Mouse (Mus musculus): ENCODE measurements around the gene Slc3a1.
A peak's percentile ranks its signal among the peaks of the same experiment; 100 is the strongest.

Gene Slc3a1

DNA sequence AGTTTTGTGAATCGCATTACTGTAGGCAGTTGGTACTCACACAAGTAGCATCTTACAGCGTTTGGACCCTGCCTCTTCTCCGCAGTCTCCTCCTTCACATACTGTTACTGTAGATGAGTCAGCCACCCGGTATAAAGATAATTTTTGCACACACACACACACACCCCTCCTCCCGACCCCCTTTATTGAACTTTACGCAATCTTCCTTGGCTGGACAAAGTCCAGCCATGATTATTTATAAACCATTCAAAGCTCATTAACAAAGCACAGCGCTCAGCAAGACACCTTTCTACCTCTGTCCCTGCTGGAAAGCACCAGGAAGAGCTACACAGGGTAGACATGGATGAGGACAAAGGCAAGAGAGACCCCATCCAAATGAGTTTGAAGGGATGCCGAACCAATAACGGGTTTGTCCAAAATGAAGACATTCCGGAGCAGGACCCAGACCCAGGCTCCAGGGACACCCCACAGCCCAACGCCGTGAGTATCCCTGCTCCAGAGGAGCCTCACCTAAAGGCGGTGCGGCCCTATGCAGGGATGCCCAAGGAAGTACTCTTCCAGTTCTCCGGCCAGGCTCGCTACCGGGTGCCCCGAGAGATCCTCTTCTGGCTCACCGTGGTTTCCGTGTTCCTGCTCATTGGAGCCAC lies at the start of gene Slc3a1:
TSS of gene Slc3a1 (plus strand) at position 284 of the 647 bp plus-strand sequence.
- DNase-seq (ENCODE audit: low read depth, low spot score) = no peak

DNA sequence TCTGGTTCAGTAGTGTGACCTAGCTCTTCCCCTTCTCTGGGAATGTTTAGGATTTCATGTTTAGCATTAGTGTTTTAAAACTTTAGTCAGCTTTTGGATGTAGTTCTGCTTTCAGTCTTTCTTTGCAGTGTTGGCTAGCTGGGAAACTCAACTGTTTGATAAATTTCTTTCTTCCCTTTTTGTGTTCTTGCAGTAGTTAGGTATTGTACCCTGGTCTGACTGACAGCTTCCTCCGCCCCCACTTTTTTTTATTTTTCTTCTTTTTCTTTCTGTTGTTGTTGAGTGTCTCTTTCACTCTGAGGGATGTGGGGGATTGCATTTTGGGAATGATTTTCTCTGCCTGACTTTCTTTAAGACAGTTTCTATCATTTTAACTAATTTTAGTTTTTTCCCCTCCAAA lies 46.5 kb upstream of the Slc3a1 start:
- no peak for DNase-seq (ENCODE audit: low read depth, low spot score)

DNA sequence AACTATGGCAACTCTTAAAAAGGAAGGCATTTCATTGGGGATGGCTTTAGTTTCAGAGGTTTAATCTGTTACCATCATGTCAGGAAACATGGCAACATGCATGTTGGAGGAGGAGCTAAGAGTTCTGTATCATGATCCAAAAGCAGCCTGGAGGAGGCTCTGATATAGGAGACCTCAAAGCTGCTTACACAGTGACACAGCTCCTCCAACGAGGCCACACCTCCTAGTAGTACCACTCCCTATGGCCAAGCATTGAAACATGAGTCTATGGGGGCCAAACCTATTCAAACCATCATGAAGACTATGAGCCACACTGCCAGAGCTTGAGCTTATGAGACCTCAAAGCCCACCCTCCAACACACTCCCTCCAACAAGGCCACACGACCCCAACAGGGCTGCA lies 45.4 kb upstream of the Slc3a1 start:
- DNase-seq (ENCODE audit: low read depth, low spot score) = no peak

DNA sequence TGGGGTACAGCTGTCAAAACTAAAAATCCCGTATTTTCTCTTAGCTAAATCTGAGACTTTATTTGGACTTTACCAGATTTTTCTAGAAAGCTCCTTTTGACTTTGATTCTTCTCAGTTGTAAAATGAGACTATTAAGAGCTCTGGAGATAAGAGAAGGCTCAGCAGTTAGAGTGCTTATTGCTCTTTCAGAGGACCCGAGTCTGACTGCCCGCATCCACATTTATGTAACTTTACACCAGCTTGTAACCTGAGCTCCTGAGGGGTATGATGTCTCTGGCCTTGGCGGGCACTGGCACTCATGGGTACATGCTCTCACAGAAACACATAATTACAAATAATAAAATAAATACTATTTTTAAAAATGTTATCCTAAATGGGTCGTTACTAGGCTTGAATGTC lies 41.8 kb upstream of the Slc3a1 start:
- no peak for DNase-seq (ENCODE audit: low read depth, low spot score)

DNA sequence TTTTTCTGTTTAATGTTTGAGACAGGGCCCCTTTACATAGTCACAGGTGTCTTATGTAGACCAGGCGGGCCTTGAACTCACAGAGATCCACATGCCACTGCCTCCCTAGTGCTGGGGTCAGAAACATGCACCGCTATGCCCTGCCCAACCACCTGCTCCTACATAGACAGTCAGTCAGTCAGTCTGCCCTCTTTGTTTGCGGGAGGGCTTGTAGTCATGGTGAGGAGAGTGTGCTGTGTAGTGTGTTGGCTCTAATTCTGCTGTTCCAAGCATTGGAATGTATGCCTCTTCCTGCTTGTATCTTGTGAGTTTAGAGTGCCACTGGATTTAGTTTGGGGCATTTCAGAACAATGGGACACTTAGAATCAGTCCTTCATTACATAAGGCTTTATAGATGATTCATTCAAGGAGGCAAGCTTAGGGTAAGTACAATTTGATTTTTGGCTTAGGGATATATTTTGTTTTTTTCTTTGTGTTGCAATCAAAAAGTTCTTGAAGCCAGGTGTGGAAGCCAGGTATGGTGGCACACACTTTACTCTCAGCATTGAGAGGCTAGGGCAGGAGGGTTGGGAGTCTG lies 40.3 kb upstream of the Slc3a1 start:
- DNase-seq (ENCODE audit: low read depth, low spot score) = peak; percentile 7

DNA sequence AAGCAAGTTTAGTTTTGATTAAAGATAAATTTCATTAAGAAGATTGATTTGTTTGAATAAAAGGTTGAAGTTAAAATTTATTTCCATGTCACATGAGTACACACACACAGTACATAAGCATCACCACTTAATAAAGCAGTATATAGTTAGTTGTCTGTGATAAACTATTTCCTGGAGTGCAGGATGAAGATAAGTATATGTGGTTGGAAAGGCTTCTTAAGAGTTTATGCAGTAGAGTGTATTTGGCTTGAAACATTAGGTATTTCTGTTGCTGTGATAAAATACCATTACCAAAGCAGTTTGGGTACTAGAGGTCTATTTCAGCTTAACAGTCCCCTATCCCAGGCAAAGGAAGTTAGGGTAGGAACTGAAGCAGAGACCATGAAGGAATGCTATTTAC lies 39.7 kb upstream of the Slc3a1 start:
- no peak for DNase-seq (ENCODE audit: low read depth, low spot score)

DNA sequence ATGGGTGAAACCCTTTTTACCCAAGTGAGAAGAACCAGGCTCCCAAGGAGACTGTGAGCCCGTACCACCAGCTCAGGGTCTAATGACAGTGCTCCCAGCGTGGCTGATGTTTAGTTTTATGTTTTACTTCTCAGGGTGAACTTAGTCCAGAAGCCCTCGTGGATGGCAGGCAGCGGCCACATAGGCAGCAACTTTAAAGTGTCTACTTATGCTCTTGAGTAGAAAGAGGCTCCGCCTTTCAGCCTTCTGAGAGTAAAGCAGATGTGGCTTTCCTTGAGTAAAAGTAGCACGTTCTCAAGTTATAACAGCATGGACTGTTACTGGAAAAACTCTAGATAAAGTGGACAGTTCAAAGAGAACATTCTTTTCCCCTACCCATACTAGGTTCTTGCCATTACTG lies 32.3 kb upstream of the Slc3a1 start:
- DNase-seq (ENCODE audit: low read depth, low spot score) = no peak

DNA sequence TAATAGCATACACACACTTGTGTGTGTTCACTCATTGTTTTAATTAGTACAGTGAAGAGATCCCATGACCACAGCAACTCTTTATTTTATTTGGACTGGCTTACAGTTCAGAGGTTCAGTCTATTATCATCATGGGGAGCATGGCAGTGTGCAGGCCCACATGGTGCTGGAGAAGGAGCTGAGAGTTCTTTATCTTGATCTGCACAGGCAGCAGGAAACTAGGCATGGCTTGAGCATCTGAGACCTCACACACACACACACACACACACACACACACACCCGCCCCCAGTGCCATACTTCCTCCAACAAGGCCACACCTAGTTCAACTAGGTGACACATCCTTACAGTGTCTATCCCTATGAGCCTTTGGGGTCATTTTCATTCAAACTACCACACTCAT lies 30.5 kb upstream of the Slc3a1 start:
- DNase-seq (ENCODE audit: low read depth, low spot score) = no peak

DNA sequence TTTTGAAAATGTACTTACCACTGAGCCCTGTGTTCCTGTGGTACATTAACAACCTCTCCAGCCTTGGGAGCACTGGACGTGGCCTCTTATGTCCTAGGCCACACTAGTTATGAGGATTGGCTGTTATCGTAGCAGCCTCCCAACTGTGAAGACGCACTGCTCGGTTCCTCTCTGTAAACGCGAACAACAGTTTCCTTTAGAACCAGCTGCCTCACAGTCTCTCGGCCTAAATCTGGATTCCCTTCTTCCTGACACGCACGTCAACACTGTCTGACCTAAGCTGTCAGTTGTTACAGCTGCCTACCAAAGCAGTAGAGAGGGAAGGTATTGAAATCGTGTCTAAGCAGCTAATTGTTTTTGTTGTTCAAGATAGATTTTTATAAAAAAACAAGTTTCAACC lies 28.5 kb upstream of the Slc3a1 start:
- no peak for DNase-seq (ENCODE audit: low read depth, low spot score)

DNA sequence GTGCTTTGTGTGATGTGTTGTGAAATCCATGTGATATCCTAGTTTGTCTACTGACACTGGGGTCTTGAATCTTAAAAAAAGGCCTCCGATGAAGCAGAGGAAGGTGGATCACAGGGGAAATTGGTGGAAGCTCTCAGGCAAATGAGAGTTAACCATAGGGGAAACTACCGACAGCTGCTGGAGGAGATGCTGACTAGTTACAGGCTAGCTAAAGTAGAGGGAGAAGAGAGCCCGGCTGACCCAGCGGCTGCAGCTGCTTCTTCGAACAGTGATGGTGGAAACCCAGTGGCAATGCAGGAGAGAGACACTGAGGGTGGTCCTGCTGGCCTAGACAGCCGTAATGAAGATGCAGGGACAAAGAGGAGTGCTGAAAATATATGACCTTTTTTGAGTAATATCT lies 14.7 kb upstream of the Slc3a1 start:
- DNase-seq (ENCODE audit: low read depth, low spot score) = no peak

DNA sequence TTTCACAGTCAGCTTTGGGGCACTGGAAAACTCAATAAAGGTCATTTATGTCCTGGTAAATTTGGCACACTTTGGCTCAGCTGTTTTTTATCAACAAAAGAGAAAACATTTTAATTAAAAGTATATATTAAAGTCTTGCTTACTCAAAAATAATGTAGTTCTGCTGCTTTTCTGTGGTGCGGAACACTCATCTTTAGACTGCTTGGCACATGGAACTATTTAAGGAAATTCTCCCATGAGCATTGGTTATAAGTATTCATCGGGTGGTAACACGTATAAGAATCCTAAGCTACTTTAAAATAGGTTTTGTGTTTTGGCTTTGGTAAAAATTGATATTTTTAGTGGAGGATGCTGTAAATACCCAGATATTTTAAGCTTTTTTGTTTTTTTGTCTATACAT lies 13.5 kb upstream of the Slc3a1 start:
- no peak for DNase-seq (ENCODE audit: low read depth, low spot score)

DNA sequence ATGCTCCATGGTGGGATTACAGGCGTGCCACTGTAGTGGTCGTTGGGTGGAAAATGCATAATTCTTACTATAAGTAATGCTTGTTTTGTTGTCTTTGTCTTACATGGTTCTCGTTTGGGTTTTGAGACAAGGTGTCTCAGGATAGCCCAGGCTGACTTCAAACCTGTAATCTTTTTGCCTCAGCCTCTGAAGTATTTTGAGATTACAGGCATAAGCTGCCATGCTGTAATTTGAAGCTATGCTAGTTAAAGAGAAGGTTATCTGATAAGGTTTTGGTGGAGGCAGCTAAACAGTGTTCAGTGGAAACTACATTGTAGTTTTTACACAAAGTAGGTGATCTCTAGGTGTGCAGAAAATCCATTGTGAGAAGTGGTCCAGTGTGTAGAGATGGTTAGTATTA lies 9.8 kb upstream of the Slc3a1 start:
- DNase-seq (ENCODE audit: low read depth, low spot score) = no peak

DNA sequence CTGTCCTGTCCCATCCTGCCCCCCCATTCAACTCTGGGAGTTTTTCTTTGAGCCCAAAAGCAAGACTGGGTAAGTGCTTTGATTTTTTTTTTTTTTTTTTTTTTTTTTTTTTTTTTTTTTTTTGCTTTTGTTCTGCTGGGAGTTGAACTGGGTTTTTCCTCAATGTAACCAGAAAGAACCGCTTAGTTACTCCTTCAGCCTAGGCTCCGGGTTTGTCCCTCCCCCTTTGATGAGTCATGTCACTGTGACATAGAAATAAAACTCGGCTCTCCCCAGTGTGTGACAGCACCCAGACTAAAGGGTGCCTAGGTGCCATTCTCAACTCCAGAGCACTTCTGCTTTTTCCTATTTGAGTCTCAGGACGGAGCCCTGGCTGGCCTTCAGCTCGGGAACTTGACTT lies 9.4 kb upstream of the Slc3a1 start:
- peak; percentile 38 for DNase-seq (ENCODE audit: low read depth, low spot score)

DNA sequence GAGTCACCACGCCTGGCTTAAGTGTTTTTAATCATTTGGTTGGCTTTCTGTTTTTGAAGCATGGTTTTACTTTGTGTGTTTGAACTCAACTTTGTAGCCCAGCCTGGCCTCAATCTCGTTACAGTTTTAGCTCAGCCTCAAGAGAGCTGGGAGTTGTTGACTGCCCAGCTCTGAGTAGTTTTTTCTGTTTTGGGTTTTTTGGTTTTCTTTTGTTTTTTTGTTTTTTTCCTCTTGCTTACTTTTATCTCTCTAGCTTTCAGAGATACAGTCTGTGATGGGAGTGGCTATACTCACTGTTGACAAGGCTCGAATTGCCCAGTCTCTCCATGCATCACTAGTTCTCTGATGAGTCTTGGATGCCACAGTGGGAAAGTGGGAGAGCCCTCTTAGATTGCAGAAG lies 7.8 kb upstream of the Slc3a1 start:
- DNase-seq (ENCODE audit: low read depth, low spot score) = no peak

DNA sequence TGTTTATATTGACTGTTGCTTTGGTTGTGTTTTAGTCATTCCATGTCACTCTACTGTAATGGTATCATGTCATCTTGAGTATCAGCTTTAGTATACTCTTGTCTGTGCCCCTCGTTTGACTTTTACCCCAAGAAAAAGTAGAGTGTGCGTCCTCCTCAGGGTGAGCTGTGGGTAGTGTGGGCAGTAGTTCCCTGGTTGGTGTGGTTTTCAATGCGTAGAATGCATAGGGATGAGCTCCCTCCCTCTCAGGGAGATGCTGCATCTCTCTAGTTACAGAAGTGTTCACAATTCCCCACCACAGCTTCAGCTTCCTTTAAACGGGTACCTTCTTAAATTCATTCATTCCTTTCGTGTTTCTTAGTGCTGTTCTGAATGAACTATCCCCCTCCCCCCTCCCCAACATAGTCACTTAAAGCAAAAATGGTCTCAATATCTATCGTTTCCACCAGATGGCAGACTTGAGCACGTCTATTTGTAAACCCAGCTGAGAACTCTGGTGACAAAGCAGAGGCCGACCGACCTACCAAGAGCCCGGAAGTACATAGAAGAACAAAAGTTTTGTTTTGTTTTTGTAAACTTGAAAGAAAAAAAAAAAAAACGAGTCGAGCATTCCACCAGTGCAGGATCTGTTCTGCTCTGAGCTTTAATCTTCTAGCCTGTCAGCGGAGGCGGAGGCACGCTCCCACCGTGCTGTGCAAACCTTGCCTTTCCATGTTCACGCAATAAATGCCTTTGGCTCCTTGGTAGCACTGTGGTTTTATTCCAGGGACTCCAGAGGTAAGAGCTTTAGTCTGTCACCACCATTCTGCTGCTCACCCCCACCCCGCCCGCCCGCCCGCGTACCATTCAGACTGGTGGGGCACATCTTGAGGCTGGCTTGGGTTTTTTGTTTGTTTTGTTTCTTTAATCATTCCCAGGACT lies 4.7 kb upstream of the Slc3a1 start:
- DNase-seq (ENCODE audit: low read depth, low spot score) = peak; percentile 78

DNA sequence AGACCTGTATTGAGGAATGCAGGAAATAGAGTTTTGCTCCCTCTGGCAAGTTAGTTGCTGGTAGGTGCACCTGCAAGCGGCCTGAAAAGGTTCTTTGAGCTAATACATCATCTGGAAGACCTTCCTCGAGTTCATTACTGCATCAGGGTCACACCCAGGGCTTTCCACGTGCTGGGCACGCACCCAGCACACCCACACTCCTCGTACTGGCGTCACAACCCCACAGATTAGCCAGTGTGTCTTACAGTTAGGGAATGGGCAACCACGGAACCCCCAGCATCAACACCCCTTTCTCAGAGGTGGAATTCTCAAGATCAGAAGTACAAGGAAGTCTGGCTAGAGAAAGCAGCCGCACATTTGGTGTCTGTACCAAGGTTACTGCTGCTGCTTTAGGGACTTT lies 3.9 kb upstream of the Slc3a1 start:
- DNase-seq (ENCODE audit: low read depth, low spot score) = no peak

DNA sequence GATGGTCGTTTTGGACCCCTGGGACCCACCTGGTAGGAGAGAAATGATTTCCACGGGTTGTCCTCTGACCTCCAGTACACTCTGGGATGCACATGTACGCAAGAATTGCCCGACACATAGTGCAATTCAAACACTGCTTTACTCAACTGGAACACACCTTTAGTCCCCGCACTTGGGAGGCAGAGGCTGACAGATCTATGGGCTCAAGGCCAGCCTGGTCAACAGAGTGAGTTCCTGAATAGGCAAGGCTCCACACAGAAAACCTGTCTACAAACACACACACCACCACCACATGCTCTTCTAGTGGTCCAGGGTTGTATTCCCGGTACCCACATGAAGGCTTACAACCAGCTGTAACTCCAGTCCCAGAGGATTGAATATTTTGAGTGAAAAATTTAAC lies 3.0 kb upstream of the Slc3a1 start:
- DNase-seq (ENCODE audit: low read depth, low spot score) = no peak

DNA sequence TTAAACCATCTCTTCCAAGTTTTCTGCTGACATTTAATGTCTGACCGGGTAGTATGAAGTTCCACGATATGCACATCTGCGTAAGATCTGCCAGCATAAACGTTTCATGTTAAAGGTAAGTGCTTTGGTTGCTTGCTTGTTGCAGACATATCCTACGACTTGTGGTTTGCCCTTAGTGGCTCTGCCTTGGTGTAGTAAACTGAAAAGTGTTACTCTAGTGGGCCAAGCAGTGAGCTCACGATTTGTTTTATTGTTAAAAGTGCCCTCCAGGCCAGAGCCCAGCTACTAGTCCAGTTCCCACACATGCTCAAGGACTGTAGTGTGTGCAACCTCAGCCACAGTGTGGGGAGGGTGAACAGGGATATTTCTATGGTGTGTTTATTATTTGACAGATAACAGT lies 1.7 kb upstream of the Slc3a1 start:
- DNase-seq (ENCODE audit: low read depth, low spot score) = no peak

DNA sequence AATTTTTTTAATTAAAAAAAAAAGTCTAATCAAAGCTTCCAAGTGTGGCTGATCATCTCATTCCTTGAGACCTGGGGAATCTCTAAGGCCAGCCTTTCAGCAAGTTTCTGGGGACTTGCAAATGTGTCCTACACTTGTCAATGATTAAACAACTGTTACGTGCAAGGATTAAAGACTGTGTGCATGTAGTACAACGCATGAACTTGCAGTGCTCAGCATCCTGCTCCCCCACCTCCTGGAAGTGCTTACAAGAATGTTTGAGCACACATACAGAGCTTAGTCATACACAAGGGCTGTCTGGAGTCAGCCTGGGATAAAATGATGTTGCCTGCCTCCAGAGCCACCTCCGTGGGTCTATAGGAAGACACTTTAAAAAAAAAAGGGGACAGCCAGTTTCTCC lies 929 bp upstream of the Slc3a1 start:
- DNase-seq (ENCODE audit: low read depth, low spot score) = no peak

DNA sequence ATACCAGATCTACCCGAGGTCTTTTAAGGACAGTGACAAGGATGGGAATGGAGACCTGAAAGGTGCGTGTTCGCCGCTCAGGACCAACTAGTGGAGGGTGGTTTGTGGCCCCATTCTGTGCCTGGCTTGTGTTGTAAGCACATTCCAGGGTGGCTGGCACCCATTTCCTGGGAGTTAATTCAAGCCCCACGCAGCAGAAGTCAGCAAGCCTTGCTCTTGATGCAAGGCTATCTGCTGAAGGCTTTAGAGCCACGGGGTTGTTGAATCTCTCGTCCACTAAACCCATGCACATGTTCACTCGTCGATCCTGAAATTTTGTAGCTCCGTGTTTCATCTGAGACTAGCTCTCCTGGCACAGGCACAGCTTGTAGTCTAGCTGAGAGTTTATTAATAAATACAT lies 621 bp downstream of the Slc3a1 start:
- DNase-seq (ENCODE audit: low read depth, low spot score) = no peak

DNA sequence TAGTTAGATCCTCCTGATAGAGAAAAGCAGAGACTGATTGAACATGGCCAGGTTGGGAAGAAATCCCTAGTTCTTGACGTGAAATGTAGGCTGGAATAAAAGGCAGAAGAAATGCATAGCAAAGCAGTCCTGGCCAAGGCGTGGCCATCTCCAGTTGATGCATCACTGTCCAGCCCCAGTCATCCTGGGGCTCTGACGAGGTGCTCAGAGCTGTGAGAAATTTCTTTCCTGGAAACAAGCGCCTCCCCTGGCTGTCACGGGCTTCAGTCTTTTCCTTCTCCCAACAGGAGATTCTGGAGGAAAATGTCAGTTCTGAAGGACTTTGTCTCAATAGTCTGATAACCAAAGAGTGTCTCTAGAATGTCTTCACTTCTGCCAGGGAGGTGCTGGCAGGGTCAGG lies 2.5 kb downstream of the Slc3a1 start:
- no peak for DNase-seq (ENCODE audit: low read depth, low spot score)

DNA sequence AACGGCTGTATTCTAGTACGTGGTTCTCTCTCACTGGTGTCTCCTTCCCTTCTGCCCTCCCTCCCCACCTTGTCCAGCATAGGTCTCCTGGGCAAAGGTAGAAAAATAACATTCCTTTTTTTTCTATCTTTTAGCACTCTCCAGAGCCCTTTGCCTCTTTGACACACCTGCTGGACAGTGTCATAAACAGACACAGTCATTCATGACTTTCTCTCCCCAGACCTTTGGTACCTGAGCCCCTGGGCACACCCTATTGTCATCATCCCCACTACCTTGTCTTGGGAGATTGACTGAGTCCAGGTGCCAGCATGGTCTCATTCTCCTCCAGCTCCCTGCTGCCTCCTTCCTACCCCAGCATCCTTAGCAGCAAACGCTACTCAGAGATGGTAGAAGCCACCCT lies 4.9 kb downstream of the Slc3a1 start:
- no peak for DNase-seq (ENCODE audit: low read depth, low spot score)

DNA sequence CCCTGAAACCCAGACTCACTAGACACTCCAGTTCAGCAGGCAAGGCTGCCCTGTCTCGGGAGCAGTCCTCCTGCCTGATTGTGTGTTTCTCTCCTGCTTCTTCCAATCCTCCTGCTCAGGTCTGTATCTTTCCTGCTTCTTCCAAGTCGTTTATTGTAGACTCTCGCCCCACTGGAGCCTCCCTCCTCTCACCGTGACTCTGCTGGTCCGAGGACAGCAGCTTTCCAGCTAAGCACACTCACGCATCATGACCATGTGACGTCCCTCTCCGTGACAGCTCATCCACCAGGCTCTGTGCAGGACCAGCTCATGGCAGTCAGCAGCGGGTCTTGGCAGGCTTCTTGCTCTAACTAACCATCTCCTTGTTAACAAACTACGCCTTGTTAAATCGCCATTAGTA lies 5.9 kb downstream of the Slc3a1 start:
- DNase-seq (ENCODE audit: low read depth, low spot score) = no peak
